Mouse (Mus musculus): ENCODE results near the gene Coro2a.

DNA sequence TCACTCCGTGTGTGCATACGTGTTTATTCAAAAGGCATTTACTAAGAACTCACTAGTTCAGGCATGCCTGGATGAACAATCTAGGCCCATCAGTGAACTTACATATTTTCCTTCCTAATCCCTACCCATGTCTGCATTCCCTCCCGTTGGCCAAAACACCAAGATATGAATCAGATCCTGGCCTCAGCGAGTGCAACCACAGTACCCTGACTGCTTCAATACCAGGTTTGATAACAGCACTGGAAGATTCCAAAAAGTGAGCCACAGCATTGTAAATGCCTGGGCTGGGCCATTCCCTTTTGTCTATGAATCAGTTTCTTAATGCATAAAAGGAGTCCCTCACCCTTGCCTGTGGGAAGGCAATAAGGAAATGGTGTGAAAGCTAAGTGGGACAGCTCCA, 47.2 kb upstream of the Coro2a start:
- TF ChIP-seq CTCF (conservative IDR thresholded peaks at IDR 0.05; ENCODE audit: insufficient read depth, insufficient read length, low read depth, low read length) = no peak
- TF ChIP-seq POLR2A (IDR thresholded peaks at IDR 0.05; ENCODE audit: low read depth, low read length) = no peak
